Mouse (Mus musculus): ENCODE measurements at regions not wholly inside any gene's neighbourhood (a gene's known extent, or its start where the extent isn't known, plus 50 kb on each side); places are given as distances from the start of the nearest gene placed in this dataset.
"Not testable (repeated sequence)": the region's sequence is repeated elsewhere in the genome, so short reads cannot be mapped to it uniquely, and the experiment has no call there.

- no peak for DNase-seq (ENCODE audit: low spot score)
Measured at GRCm38 (mm10) chr6:89052758-89053460, 150.9 kb downstream of the Tpra1 start.

- no peak for DNase-seq (ENCODE audit: low spot score)
Measured at GRCm38 (mm10) chr6:89054060-89054459, 152.0 kb downstream of the Tpra1 start.

GRCm38 (mm10) chr6:89059431-89059975, 157.5 kb downstream of the Tpra1 start:
- no peak for DNase-seq (ENCODE audit: low spot score)

- DNase-seq (ENCODE audit: low spot score), result no peak
Measured at GRCm38 (mm10) chr6:89064977-89065580, 163.0 kb downstream of the Tpra1 start.

GRCm38 (mm10) chr6:89066588-89066987, 164.5 kb downstream of the Tpra1 start:
- no peak for DNase-seq (ENCODE audit: low spot score)

- DNase-seq (ENCODE audit: low spot score), result no peak
Measured at GRCm38 (mm10) chr6:89068286-89068685, 166.2 kb downstream of the Tpra1 start.

GRCm38 (mm10) chr6:89069108-89069507, 167.1 kb downstream of the Tpra1 start:
- no peak for DNase-seq (ENCODE audit: low spot score)

GRCm38 (mm10) chr6:89070011-89070410, 168.0 kb downstream of the Tpra1 start:
- DNase-seq (ENCODE audit: low spot score), result peak; percentile 48

GRCm38 (mm10) chr6:89071766-89072165, 169.7 kb downstream of the Tpra1 start:
- no peak for DNase-seq (ENCODE audit: low spot score)

- no peak for DNase-seq (ENCODE audit: low spot score)
Measured at GRCm38 (mm10) chr6:89072569-89072968, 170.5 kb downstream of the Tpra1 start.

GRCm38 (mm10) chr6:89081624-89082300, 179.7 kb downstream of the Tpra1 start:
- no peak for DNase-seq (ENCODE audit: low spot score)

GRCm38 (mm10) chr6:89084437-89084836, 182.4 kb downstream of the Tpra1 start:
- DNase-seq (ENCODE audit: low spot score), result no peak

GRCm38 (mm10) chr6:89085151-89085550, 183.1 kb downstream of the Tpra1 start:
- DNase-seq (ENCODE audit: low spot score), result no peak

GRCm38 (mm10) chr6:89087620-89088019, 185.6 kb downstream of the Tpra1 start:
- DNase-seq (ENCODE audit: low spot score), result no peak

GRCm38 (mm10) chr6:89090096-89090495, 188.0 kb downstream of the Tpra1 start:
- no peak for DNase-seq (ENCODE audit: low spot score)

- DNase-seq (ENCODE audit: low spot score), result no peak
Measured at GRCm38 (mm10) chr6:89095911-89096310, 193.9 kb downstream of the Tpra1 start.

- DNase-seq (ENCODE audit: low spot score), result no peak
Measured at GRCm38 (mm10) chr6:89097531-89097930, 195.5 kb downstream of the Tpra1 start.

GRCm38 (mm10) chr6:89119241-89119640, 217.2 kb downstream of the Tpra1 start:
- DNase-seq (ENCODE audit: low spot score), result no peak

GRCm38 (mm10) chr6:89121023-89121745, 219.1 kb downstream of the Tpra1 start:
- no peak for DNase-seq (ENCODE audit: low spot score)

- DNase-seq (ENCODE audit: low spot score), result no peak
Measured at GRCm38 (mm10) chr6:89121746-89122070, 219.7 kb downstream of the Tpra1 start.

- DNase-seq (ENCODE audit: low spot score), result no peak
Measured at GRCm38 (mm10) chr6:89125916-89126315, 223.9 kb downstream of the Tpra1 start.

GRCm38 (mm10) chr6:89128141-89128540, 226.1 kb downstream of the Tpra1 start:
- not testable (repeated sequence) for DNase-seq (ENCODE audit: low spot score)

Data from yolk sac, embryonic 10.5 days (tissue).